Mouse (Mus musculus) G1E (cell line): ENCODE measurements around the gene Uox.

Experiments
- CTCF ChIP-seq: IDR thresholded peaks from 2 replicates; pipeline ENCODE4 v1.5.1; 2012; ENCODE audit warnings: low read depth, low read length, inconsistent platforms, mixed read lengths
- GATA1 ChIP-seq: IDR thresholded peaks from 2 replicates; pipeline ENCODE4 v1.6.1; 2012; ENCODE audit warnings: borderline replicate concordance, low read length, inconsistent platforms, mixed read lengths
- TAL1 ChIP-seq: conservative IDR thresholded peaks from 2 replicates; pipeline ENCODE4 v1.6.1; 2012; ENCODE audit warnings: low read depth, low read length, inconsistent platforms, mixed read lengths

GRCm38 (mm10) chr3:146534986-146535385, 35.2 kb upstream of the Uox start:
- TF ChIP-seq CTCF = no peak
- TF ChIP-seq TAL1 = no peak
- no peak for TF ChIP-seq GATA1
